Comparison of ENCODE assay signal across 7 mouse cellular contexts in genomic region chr7:29211415-29212198, GRCm38 (mm10). TPM values are rescaled to one million over a fixed set of nuclear protein-coding genes. Genes with fewer than 3 reads are reported as not detected.
DNase-seq lines count a peak whose midpoint lies in the region; ATAC-seq and TF ChIP-seq lines count a peak whose summit lies in the region.

No protein-coding gene starts in this region.

- peaks cover 12% of the 10 kb centered on the region for H3K4me1 ChIP-seq in hindbrain, embryonic 16.5 days (ENCODE audit: control insufficient read depth, insufficient read depth, low read depth, low read length)

- peak overlapping the region; percentile 50 for H3K9ac ChIP-seq in hindbrain, embryonic 16.5 days (ENCODE audit: low read depth, low read length)

- ATAC-seq in hindbrain, embryonic 16.5 days, result peak; percentile 53
- ATAC-seq in megakaryocyte progenitor cell, adult 5-6 weeks (replicated peaks; ENCODE audit: poor library complexity), result peak; percentile 78

- WGBS in hindbrain, embryonic 16.5 days, result 6% methylated on average over 34 of the region's 34 CpGs

- H3K4me2 ChIP-seq in hindbrain, embryonic 16.5 days (ENCODE audit: low read length), result peak overlapping the region; percentile 59

- H3K36me3 ChIP-seq in hindbrain, embryonic 16.5 days (ENCODE audit: control insufficient read depth, insufficient read depth, low read length), result no peaks in the 10 kb centered on the region

- H3K27me3 ChIP-seq in hindbrain, embryonic 16.5 days (replicated peaks; ENCODE audit: control insufficient read depth, insufficient read depth, low read length), result no peaks in the 10 kb centered on the region

- H3K27ac ChIP-seq in gastrocnemius, adult 2 months, result peak overlapping the region; percentile 90
- H3K27ac ChIP-seq in hindbrain, embryonic 16.5 days (ENCODE audit: low read depth, low read length), result peak overlapping the region; percentile 8; the same call in 1 of the 2 replicates

- H3K9me3 ChIP-seq in hindbrain, embryonic 16.5 days (ENCODE audit: control insufficient read depth, low read length), result no peaks in the 10 kb centered on the region

- intact Hi-C loops in gastrocnemius, adult 2 months (cut with DNase I), result loop anchor here (2.0 kb wide), 1 partner anchor 17 kb away; no protein-coding TSS in a partner anchor

- DNase-seq in ZHBTc4 (ENCODE audit: low read depth, low spot score), result peak; percentile 96
- peak; percentile 29 to 37 for DNase-seq in cerebellum, postnatal 36 days
- peak; percentile 90 for DNase-seq in gastrocnemius, adult 2 months
- peak; percentile 35 to 49 for DNase-seq in left cerebral cortex, adult 8-10 months (ENCODE audit: low spot score in 2 of 2)
- peak; percentile 92 for DNase-seq in skeletal muscle tissue, adult 2 months (ENCODE audit: low read depth, low spot score)

- TF ChIP-seq CTCF in gastrocnemius, adult 2 months (IDR thresholded peaks at IDR 0.05), result no peak

- peak overlapping the region; percentile 79 for H3K4me3 ChIP-seq in gastrocnemius, adult 2 months
- H3K4me3 ChIP-seq in hindbrain, embryonic 16.5 days (ENCODE audit: low read length), result peak overlapping the region; percentile 40

RNA-seq across cellular contexts. Expression of gene Catsperg1, which starts 2.2 kb away (rescaled TPM):
- under 1 TPM; 0.08 to 0.23 TPM for total RNA-seq in gastrocnemius, adult 2 months (2021)
- polyA plus RNA-seq in hindbrain, embryonic 16.5 days (2015; fragmentation: Nextera tagmentation; extraction: Ambion mirVana), result 2.3 and 2.5 TPM in 2 replicates
- 1 to 10 TPM; 1.1 to 1.7 (median 1.4) TPM for total RNA-seq in left cerebral cortex, adult 8-10 months (2022)
- 1.1 TPM in 1 of 2 replicates, not detected in the other for total RNA-seq in megakaryocyte progenitor cell, adult 5-6 weeks (2015)
- total RNA-seq in megakaryocyte progenitor cell, adult 5-6 weeks (2017), result 0.20 and 0.50 TPM in 2 replicates

RNA-seq across cellular contexts. Expression of gene Kcnk6, which starts 20.7 kb away (rescaled TPM):
- total RNA-seq in gastrocnemius, adult 2 months (2021), result 1 to 10 TPM in 1 of 2 experiments, under 1 TPM in 1; 0.61 to 1.4 TPM
- 1.0 and 1.4 TPM in 2 replicates for polyA plus RNA-seq in hindbrain, embryonic 16.5 days (2015; fragmentation: Nextera tagmentation; extraction: Ambion mirVana)
- total RNA-seq in left cerebral cortex, adult 8-10 months (2022), result 1 to 10 TPM; 2.6 to 5.0 (median 3.8) TPM
- total RNA-seq in megakaryocyte progenitor cell, adult 5-6 weeks (2015), result 4.2 and 5.8 TPM in 2 replicates
- total RNA-seq in megakaryocyte progenitor cell, adult 5-6 weeks (2017), result 8.0 and 9.3 TPM in 2 replicates

RNA-seq across cellular contexts. Expression of gene Yif1b, which starts 26.5 kb away (rescaled TPM):
- total RNA-seq in gastrocnemius, adult 2 months (2021), result 10 to 100 TPM; 35.9 to 46.6 TPM
- 109 and 114 TPM in 2 replicates for polyA plus RNA-seq in hindbrain, embryonic 16.5 days (2015; fragmentation: Nextera tagmentation; extraction: Ambion mirVana)
- total RNA-seq in left cerebral cortex, adult 8-10 months (2022), result 10 to 100 TPM; 50.5 to 55.8 (median 53.6) TPM
- total RNA-seq in megakaryocyte progenitor cell, adult 5-6 weeks (2015), result 75.8 and 77.8 TPM in 2 replicates
- total RNA-seq in megakaryocyte progenitor cell, adult 5-6 weeks (2017), result 28.2 and 34.1 TPM in 2 replicates

RNA-seq across cellular contexts. Expression of gene Psmd8, which starts 31.1 kb away (rescaled TPM):
- 100 to 1,000 TPM; 142 to 228 TPM for total RNA-seq in gastrocnemius, adult 2 months (2021)
- 278 and 284 TPM in 2 replicates for polyA plus RNA-seq in hindbrain, embryonic 16.5 days (2015; fragmentation: Nextera tagmentation; extraction: Ambion mirVana)
- 100 to 1,000 TPM; 118 to 137 (median 127) TPM for total RNA-seq in left cerebral cortex, adult 8-10 months (2022)
- 169 and 191 TPM in 2 replicates for total RNA-seq in megakaryocyte progenitor cell, adult 5-6 weeks (2015)
- total RNA-seq in megakaryocyte progenitor cell, adult 5-6 weeks (2017), result 160 and 176 TPM in 2 replicates

RNA-seq across cellular contexts. Expression of gene 2200002D01Rik, which starts 36.7 kb away (rescaled TPM):
- total RNA-seq in gastrocnemius, adult 2 months (2021), result under 1 TPM; 0.64 to 0.81 TPM
- polyA plus RNA-seq in hindbrain, embryonic 16.5 days (2015; fragmentation: Nextera tagmentation; extraction: Ambion mirVana), result 1.2 and 1.9 TPM in 2 replicates
- not detected for total RNA-seq in left cerebral cortex, adult 8-10 months (2022)
- 0.20 TPM in 1 of 2 replicates, not detected in the other for total RNA-seq in megakaryocyte progenitor cell, adult 5-6 weeks (2015)
- 1.4 TPM in 1 of 2 replicates, not detected in the other for total RNA-seq in megakaryocyte progenitor cell, adult 5-6 weeks (2017)

Comparison
In these comparisons a context has a peak if more than half of its experiments do, and no peak if none do; other contexts are left out.
1. Peak in every context shown above with its lines: DNase-seq, ATAC-seq, H3K4me3 ChIP-seq and H3K27ac ChIP-seq.
2. DNase-seq: peak in every context shown above with its lines; median percentile 96 in ZHBTc4; 92 in skeletal muscle tissue, adult 2 months; 90 in gastrocnemius, adult 2 months; 42 in left cerebral cortex, adult 8-10 months; 33 in cerebellum, postnatal 36 days.